Mouse (Mus musculus): ENCODE measurements at regions not wholly inside any gene's neighbourhood (a gene's known extent, or its start where the extent isn't known, plus 50 kb on each side); places are given as distances from the start of the nearest gene placed in this dataset.

DNA sequence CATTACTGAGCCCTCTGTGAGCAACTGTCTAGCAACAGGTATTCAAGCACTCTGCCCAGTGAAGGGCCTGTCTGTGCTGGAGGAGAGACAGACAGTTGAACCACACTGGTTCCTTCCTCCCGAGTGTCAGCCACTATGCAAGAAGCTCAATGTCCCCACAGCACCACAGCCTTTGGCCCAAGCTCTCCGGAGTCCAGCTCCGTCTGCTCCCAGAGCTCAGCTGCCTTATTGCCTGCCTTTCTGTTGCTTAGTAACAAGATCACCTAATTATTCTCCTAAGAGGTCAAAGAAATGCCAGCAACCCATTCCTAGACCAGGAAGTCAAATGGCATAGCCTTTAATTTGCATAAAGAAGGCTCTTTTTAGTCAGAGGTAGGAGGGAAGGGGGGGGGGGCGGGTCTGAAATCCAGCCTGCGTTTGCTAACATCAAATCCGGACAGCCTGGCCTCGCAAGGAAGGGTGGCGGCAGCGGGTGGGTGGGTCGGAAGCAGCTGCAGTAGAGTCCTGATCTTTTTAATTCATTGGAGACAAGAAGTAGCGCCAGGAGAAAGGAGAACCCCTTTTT is 64.0 kb upstream of the Bace2 start:
- DNase-seq (ENCODE audit: low spot score in 2 of 2), result no peak
- intact Hi-C loops (cut with DNase I), result loop anchor here (5.0 kb wide), 2 partner anchors 395 to 610 kb away; no protein-coding TSS in a partner anchor

DNA sequence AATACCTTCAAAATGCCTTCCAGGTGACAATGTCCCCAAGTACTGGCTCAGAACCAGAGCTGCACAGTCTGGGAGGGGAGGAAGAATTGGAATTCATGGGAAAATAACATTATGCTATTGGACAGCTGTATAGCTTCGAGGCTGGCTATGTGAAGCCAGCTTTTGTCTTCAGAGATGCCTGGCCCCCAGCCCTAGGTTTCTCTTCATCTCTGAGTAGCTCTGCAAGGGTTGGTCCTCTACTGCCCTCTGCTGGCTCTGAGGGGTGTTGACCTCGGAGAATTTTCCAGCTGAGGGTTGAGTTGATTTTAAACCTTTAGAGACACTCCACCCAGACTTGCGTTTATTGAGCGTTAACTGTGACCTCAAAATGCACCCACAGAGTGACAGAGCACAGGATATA is 63.3 kb upstream of the Bace2 start:
- intact Hi-C loops (cut with DNase I), result loop anchor here (5.0 kb wide), 2 partner anchors 396 to 611 kb away; no protein-coding TSS in a partner anchor
- peak; percentile 55 to 75 for DNase-seq (ENCODE audit: low spot score in 2 of 2)

GRCm38 (mm10) chr16:97297140-97297539 is 59.4 kb upstream of the Bace2 start:
- DNase-seq (ENCODE audit: low spot score in 2 of 2), result no peak

DNA sequence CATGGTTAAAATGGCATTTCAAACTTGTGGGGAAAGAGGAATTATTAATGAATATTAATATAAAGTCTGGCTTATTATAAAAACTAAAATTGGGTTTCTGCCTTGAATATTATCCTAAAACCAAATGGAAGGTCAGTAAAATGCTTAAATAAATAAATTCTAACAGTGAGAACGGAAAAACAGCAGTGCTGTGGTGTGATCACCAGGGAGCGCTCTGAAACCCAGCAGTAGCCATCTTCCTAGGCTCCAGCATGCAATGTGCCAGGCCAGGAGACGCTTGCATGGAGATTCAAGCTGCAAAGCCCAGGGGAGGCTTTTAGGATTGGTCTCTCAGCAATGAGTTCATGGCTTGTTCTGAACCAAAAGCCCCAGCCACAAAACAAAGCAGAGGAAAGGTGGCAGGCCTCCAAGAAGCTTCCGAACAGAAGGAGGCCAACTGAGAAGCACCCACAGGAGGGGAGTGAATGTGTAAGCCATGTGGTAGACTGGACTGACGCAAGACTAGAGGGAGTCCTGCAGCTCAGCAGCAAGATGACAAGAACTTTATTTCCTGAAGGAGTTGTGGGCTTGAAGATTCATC is 52.3 kb upstream of the Bace2 start:
- DNase-seq (ENCODE audit: low spot score in 2 of 2), result no peak
- intact Hi-C loops (cut with DNase I), result no loop called here

More at GRCm38 (mm10) chr16:97297140-97297539, 59.4 kb upstream of the Bace2 start:
- intact Hi-C loops (cut with DNase I), result no loop called here

All from left cerebral cortex, postnatal 36 days (tissue).